Mouse (Mus musculus) B cell, adult 62 days (primary cell): ENCODE results near the gene Ccnd3. TPM values are rescaled to one million over a fixed set of nuclear protein-coding genes. Genes with fewer than 3 reads are reported as not detected.

Source experiments
- total RNA-seq: library from RNA; stranded (reverse); gene quantifications from 4 replicates; pipeline ENCODE4 v1.2.4, GENCODE M21; 2023

The Ccnd3 gene
- total RNA-seq: 147 to 192 TPM (median 161 TPM) in 4 replicates

GRCm38 (mm10) chr17:47504941-47505346 lies at the start of gene Ccnd3:
Gene Ccnd3 (plus strand): TSS chr17:47505051.

GRCm38 (mm10) chr17:47501946-47502706 lies 2.7 kb upstream of the Ccnd3 start, which contains the start of gene Taf8:
Gene Taf8 (minus strand): TSS chr17:47502292.

GRCm38 (mm10) chr17:47610849-47611660 lies 106.2 kb downstream of the Ccnd3 start, which contains the start of the genes Bysl, Med20 and Gm20517:
Gene Bysl (minus strand): TSS chr17:47611492.
Gene Med20 (plus strand): TSS chr17:47611582.
Gene Gm20517 (plus strand): TSS chr17:47611589.

GRCm38 (mm10) chr17:47630678-47631065 lies 125.8 kb downstream of the Ccnd3 start, which contains the start of gene Usp49:
Gene Usp49 (plus strand): TSS chr17:47630690.

Other genes starting within 250 kb of the Ccnd3 start
- 19.6 to 22.4 TPM (median 20.6 TPM) in 4 replicates for gene Mrps10, start 136.2 kb upstream of the Ccnd3 start, total RNA-seq
- 1.1 to 1.8 TPM (median 1.4 TPM) in 4 replicates for gene Guca1b, start 119.7 kb upstream of the Ccnd3 start, total RNA-seq
- 0.91 TPM in 1 of 4 replicates, not detected in the others for gene Guca1a, start 104.5 kb upstream of the Ccnd3 start, total RNA-seq
- gene AI661453, start 68.4 kb upstream of the Ccnd3 start, total RNA-seq: not detected in 4 replicates
- gene 1700001C19Rik, start 67.7 kb upstream of the Ccnd3 start, total RNA-seq: not detected in 4 replicates
- 76.6 to 85.3 TPM (median 77.8 TPM) in 4 replicates for gene Taf8, start 2.8 kb upstream of the Ccnd3 start, total RNA-seq
- gene Bysl, start 106.4 kb downstream of the Ccnd3 start, total RNA-seq: 13.3 to 15.3 TPM (median 14.3 TPM) in 4 replicates
- gene Med20, start 106.5 kb downstream of the Ccnd3 start, total RNA-seq: 61.8 to 75.2 TPM (median 65.8 TPM) in 4 replicates
- gene Gm20517, start 106.5 kb downstream of the Ccnd3 start, total RNA-seq: 2.9 to 7.7 TPM (median 6.3 TPM) in 4 replicates
- 6.7 to 9.7 TPM (median 8.1 TPM) in 4 replicates for gene Usp49, start 125.6 kb downstream of the Ccnd3 start, total RNA-seq
- 139 to 163 TPM (median 141 TPM) in 4 replicates for gene Tomm6, start 183.3 kb downstream of the Ccnd3 start, total RNA-seq
- 0.41 to 4.3 TPM (median 1.3 TPM) in 4 replicates for gene Frs3, start 184.0 kb downstream of the Ccnd3 start, total RNA-seq
- 0.24 TPM in 1 of 4 replicates, not detected in the others for gene Gm21981, start 189.4 kb downstream of the Ccnd3 start, total RNA-seq
- not detected in 4 replicates for gene Prickle4, start 189.7 kb downstream of the Ccnd3 start, total RNA-seq
- gene Pgc, start 221.8 kb downstream of the Ccnd3 start, total RNA-seq: not detected in 4 replicates
- gene Tfeb, start 232.0 kb downstream of the Ccnd3 start, total RNA-seq: 173 to 190 TPM (median 184 TPM) in 4 replicates